Mouse (Mus musculus) hindbrain, postnatal 0 days (tissue): ENCODE measurements at regions not wholly inside any gene's neighbourhood (a gene's known extent, or its start where the extent isn't known, plus 50 kb on each side); places are given as distances from the start of the nearest gene placed in this dataset.

ENCODE experiments used
- ATAC-seq: fragments of 200-750 bp; cut with Nextera tagmentation; 2 replicates; pipeline ENCODE4 v1.8.0; 2017; ENCODE audit warnings: mild to moderate bottlenecking, moderate TSS enrichment, moderate library complexity
- DNase-seq: peaks from one replicate; pipeline ENCODE4 v3.0.0-alpha.2; 2015; ENCODE audit warnings: low spot score
- H3K27ac ChIP-seq: fragments of 300-500 bp; sonication (generic); 2 replicates; pipeline ENCODE4 v1.5.1; 2014; ENCODE audit warnings: mild to moderate bottlenecking
- H3K27me3 ChIP-seq: fragments of 300-500 bp; sonication (generic); 2 replicates; pipeline ENCODE4 v1.6.1; 2014; ENCODE audit warnings: low read length, mixed read lengths; ENCODE audit not compliant: insufficient read depth
- H3K36me3 ChIP-seq: fragments of 300-500 bp; sonication (generic); 2 replicates; pipeline ENCODE4 v1.6.1; 2014; ENCODE audit warnings: low read length, mixed read lengths; ENCODE audit not compliant: insufficient read depth
- H3K4me1 ChIP-seq: fragments of 300-500 bp; sonication (generic); 2 replicates; pipeline ENCODE4 v1.6.1; 2014; ENCODE audit warnings: antibody characterized with exemption, low read length, mixed read lengths; ENCODE audit not compliant: insufficient read depth
- H3K4me2 ChIP-seq: fragments of 300-500 bp; sonication (generic); 2 replicates; pipeline ENCODE4 v1.6.1; 2014; ENCODE audit warnings: low read depth, mild to moderate bottlenecking, low read length, moderate library complexity, mixed read lengths
- H3K4me3 ChIP-seq: fragments of 300-500 bp; sonication (generic); 2 replicates; pipeline ENCODE4 v1.5.1; 2014; ENCODE audit warnings: low read length
- H3K9ac ChIP-seq: fragments of 300-500 bp; sonication (generic); replicated peaks from 2 replicates; pipeline ENCODE4 v1.6.1; 2014; ENCODE audit warnings: mild to moderate bottlenecking, low read length, moderate library complexity, mixed read lengths
- H3K9me3 ChIP-seq: fragments of 300-500 bp; sonication (generic); 2 replicates; pipeline ENCODE4 v1.6.1; 2016; ENCODE audit warnings: low read length, mixed read lengths
- CTCF ChIP-seq: IDR thresholded peaks from 2 replicates; pipeline ENCODE4 v1.5.1; 2016; ENCODE audit warnings: antibody characterized with exemption, control low read depth, low read depth
- WGBS: fragments of 180-500 bp; shearing (Covaris S2); extraction: QIAGEN DNeasy Blood & Tissue Kit; methylation state at CpG from one replicate; pipeline ENCODE4 v1.1.7; 2014; 5-methylcytosine and 5-hydroxymethylcytosine counted together

GRCm38 (mm10) chr5:47608318-47608717 is 374.6 kb upstream of the Slit2 start:
- no peak overlapping the region for H3K27ac ChIP-seq
- H3K9me3 ChIP-seq, result no peaks in the 10 kb centered on the region
- no peaks in the 10 kb centered on the region for H3K27me3 ChIP-seq
- no peaks in the 10 kb centered on the region for H3K36me3 ChIP-seq
- H3K4me2 ChIP-seq, result no peak overlapping the region
- H3K4me3 ChIP-seq, result no peak overlapping the region
- 35% methylated on average over 1 of the region's 1 CpGs for WGBS
- no peaks in the 10 kb centered on the region for H3K4me1 ChIP-seq
- TF ChIP-seq CTCF, result no peak
- H3K9ac ChIP-seq, result no peak overlapping the region
- DNase-seq, result peak; percentile 20
- no peak for ATAC-seq
